Mouse (Mus musculus) fibroblast of lung, adult 2 months (primary cell): ENCODE measurements at regions not wholly inside any gene's neighbourhood (a gene's known extent, or its start where the extent isn't known, plus 50 kb on each side); places are given as distances from the start of the nearest gene placed in this dataset.
A peak's percentile ranks its signal among the peaks of the same experiment; 100 is the strongest.

Source experiments
- DNase-seq: peaks from one replicate; pipeline ENCODE4 v3.0.0-alpha.2; 2011; ENCODE audit warnings: low read depth

- DNase-seq, result no peak
These were observed 50.6 kb upstream of the Prr23a1 start for GRCm38 (mm10) chr9:98791709-98792108.

GRCm38 (mm10) chr9:98773651-98774185 lies 68.6 kb upstream of the Prr23a1 start:
- DNase-seq, result peak; percentile 16

GRCm38 (mm10) chr9:98773212-98773611 lies 69.1 kb upstream of the Prr23a1 start:
- no peak for DNase-seq

GRCm38 (mm10) chr9:98754764-98755163 lies 87.5 kb upstream of the Prr23a1 start:
- no peak for DNase-seq

GRCm38 (mm10) chr9:98753356-98753953 lies 88.8 kb upstream of the Prr23a1 start:
- DNase-seq, result no peak

GRCm38 (mm10) chr9:98743785-98744184 lies 98.5 kb upstream of the Prr23a1 start:
- DNase-seq, result no peak

- no peak for DNase-seq
These were observed 114.9 kb upstream of the Prr23a1 start for GRCm38 (mm10) chr9:98727276-98727860.

- no peak for DNase-seq
These were observed 115.7 kb upstream of the Prr23a1 start for GRCm38 (mm10) chr9:98726638-98727037.

GRCm38 (mm10) chr9:98722885-98723284 lies 119.4 kb upstream of the Prr23a1 start:
- DNase-seq, result no peak

- no peak for DNase-seq
These were observed 119.9 kb upstream of the Mrps22 start for GRCm38 (mm10) chr9:98721381-98721780.

GRCm38 (mm10) chr9:98717701-98718270 lies 116.3 kb upstream of the Mrps22 start:
- no peak for DNase-seq

- no peak for DNase-seq
These were observed 113.2 kb upstream of the Mrps22 start for GRCm38 (mm10) chr9:98714661-98715060.

GRCm38 (mm10) chr9:98712826-98713225 lies 111.4 kb upstream of the Mrps22 start:
- DNase-seq, result no peak

- no peak for DNase-seq
These were observed 110.6 kb upstream of the Mrps22 start for GRCm38 (mm10) chr9:98712023-98712563.

- no peak for DNase-seq
These were observed 108.8 kb upstream of the Mrps22 start for GRCm38 (mm10) chr9:98710155-98710710.

- DNase-seq, result peak; percentile 10
These were observed 106.7 kb upstream of the Mrps22 start for GRCm38 (mm10) chr9:98708001-98708680.

- DNase-seq, result no peak
These were observed 106.0 kb upstream of the Mrps22 start for GRCm38 (mm10) chr9:98707491-98707890.

GRCm38 (mm10) chr9:98704131-98704530 lies 102.7 kb upstream of the Mrps22 start:
- no peak for DNase-seq

- DNase-seq, result no peak
These were observed 101.9 kb upstream of the Mrps22 start for GRCm38 (mm10) chr9:98703331-98703730.

- no peak for DNase-seq
These were observed 99.1 kb upstream of the Mrps22 start for GRCm38 (mm10) chr9:98700571-98700970.

GRCm38 (mm10) chr9:98697155-98697554 lies 95.7 kb upstream of the Mrps22 start:
- DNase-seq, result no peak

- DNase-seq, result no peak
These were observed 93.6 kb upstream of the Mrps22 start for GRCm38 (mm10) chr9:98695035-98695434.
